Mouse (Mus musculus): ENCODE measurements around the gene Snx25.

Snx25 gene

GRCm38 (mm10) chr8:46010746-46011680 is 140.9 kb downstream of the Snx25 start:
- DNase-seq (ENCODE audit: low read depth, low spot score), result peak; percentile 15

GRCm38 (mm10) chr8:46010306-46010705 is 141.7 kb downstream of the Snx25 start:
- DNase-seq (ENCODE audit: low read depth, low spot score), result peak; percentile 17

- DNase-seq (ENCODE audit: low read depth, low spot score), result no peak
Measured at GRCm38 (mm10) chr8:46007050-46007672, 144.8 kb downstream of the Snx25 start.

DNA sequence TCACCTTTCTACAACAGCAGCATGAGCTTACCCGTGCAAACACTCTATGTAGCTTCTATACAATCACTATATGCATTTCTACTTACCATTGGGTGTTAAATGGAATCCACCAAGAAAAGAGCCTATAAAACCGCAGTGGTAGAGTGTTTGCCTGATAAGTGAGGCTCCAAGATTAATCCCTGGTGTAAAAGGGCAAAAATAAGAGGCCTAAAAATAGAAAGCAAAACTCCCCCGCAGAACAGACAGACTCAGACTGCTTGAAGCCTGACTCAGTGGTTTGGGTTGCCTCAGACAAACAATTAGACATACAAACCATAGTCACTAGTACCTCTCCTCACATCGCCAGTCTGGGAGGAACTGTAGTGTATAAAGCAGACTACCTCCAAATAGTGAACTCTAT is 146.4 kb downstream of the Snx25 start, which contains the start of gene Ankrd37:
TSS of gene Ankrd37 (minus strand) at position 112 of the 400 bp plus-strand sequence.
- no peak for DNase-seq (ENCODE audit: low read depth, low spot score)

DNA sequence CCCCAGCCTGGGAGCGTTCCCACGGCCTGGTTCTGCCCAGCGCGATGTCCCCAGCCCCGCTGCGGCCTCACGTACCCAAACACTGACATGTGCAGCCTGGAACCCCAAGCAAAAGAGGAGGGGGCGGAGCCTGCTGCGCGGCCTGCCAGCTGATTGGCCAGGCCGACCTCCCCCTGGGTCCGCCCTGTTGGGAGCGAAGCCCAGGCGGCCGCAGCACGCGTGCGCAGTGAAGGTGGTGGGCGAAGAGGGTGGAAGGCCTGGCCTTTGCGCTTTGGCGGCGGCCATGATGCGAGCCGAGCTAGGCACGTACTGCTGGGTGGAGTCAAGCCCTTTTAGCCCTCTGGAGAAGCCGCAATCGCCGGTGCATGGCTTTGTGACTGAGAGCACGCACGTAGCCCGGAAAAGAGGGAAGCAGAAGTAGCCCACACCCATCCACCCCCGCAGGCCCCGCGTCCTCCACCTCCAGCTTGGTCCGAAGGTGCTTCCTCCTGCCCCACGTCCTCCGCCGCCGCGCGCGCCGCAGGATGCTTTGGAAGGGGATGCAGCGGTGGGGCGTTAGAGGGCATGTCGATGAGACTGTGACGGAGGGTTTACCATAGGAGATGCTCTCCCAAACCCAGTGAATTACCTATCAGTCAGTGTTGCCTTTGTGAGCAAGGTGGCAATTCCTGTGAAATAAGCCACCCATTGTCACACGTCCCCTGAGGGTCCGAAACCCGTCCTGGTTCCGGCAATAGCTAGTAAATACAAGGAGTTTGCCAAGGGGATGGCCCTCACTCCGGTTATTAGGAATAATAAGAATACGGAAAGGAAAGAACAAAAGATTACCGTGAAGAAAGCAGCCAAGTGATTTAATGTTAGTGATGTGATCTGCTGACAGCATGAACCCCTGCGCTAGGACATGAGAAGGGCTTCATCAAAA is 151.9 kb downstream of the Snx25 start:
- peak; percentile 99 for DNase-seq (ENCODE audit: low read depth, low spot score)

DNA sequence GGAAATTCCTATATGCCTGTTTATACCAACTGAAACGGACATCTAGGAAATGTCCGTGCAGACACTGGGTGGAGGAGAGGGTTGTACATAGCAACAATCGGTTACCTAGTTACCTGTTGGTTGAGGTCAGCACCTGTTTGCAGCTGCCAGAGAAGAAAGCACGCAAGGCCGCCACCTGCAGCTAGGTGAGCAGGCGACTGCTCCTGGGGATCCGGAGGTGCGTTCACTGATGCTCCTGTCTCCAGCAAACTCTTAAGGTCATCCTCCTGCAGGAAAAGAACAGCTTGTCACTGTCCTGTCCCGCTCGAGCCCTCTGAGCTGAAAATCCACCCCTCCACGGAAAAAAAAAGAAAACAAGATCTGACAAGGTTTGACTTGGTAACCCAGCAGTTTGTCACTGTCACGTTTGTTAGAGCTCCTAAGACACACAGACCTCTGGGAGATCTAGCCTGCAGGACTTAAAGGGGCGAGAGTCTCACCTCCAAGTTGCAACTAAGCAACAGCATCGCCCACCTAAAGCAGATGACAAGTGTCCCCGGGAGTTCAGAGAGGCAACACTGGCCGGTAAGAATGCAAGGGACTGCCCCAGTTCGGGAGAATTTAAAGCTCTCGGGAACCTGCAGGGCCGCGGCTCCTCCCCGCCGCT is 152.7 kb downstream of the Snx25 start, which contains the start of gene Lrp2bp:
TSS of gene Lrp2bp (plus strand) at position 166 of the 646 bp plus-strand sequence.
- no peak for DNase-seq (ENCODE audit: low read depth, low spot score)

DNA sequence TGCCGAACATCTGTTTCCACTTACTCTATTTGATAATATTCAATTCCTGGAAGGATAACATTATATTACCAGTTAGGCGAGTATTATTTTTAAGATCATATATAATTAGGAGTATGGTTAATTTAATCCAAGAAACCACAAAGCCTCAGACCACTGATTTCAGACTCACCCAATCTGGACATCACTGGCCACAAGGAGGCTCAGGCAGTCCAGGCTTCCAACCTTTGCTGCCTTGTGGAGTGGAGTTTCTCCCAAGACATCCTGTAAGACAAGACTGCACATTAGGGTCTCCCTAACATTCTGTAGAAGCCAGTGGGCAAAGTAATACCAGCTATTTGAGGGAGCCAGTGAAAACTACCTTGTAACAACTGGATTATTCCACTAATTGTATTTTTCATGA is 153.7 kb downstream of the Snx25 start:
- no peak for DNase-seq (ENCODE audit: low read depth, low spot score)

DNA sequence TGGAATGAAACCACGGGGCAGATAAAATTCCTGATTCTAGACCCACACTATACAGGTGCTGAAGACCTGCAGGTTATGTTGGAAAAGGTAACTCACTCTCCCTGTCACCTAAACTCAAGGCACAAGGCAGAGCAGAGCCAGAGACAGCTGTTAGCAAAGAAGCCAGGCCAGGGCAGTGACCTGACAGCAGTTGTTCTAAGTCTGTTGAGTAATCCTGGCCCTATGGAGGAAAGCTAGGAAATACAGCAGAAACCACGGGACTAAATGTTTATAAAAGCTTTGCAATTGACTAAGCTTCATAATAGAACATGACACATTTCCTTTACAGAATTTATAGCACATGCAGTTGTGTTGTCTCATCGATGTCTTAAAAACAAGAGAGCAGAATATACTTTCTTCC is 156.4 kb downstream of the Snx25 start:
- DNase-seq (ENCODE audit: low read depth, low spot score), result no peak

- no peak for DNase-seq (ENCODE audit: low read depth, low spot score)
Measured at GRCm38 (mm10) chr8:45994111-45994510, 157.8 kb downstream of the Snx25 start.

GRCm38 (mm10) chr8:45990631-45991310 is 161.2 kb downstream of the Snx25 start:
- DNase-seq (ENCODE audit: low read depth, low spot score), result no peak

DNA sequence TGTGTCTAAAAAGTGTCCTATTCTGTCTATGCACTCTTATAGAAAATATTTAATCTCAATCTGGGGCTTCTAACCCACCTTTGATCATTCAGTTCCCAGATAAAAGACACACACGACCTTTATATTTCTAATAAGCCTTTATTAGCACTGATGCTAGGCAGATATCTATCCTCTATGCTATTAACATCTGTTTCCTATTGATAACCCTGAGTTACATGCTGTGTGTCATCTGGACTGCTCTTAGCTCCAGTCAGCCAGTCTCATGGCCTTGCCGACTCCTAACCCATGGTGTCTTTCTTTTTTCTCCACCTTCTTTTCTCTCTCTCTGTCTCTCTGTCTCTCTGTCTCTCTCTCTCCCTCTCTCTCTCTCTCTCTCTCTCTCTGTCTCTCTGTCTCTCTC is 163.8 kb downstream of the Snx25 start:
- no peak for DNase-seq (ENCODE audit: low read depth, low spot score)

- no peak for DNase-seq (ENCODE audit: low read depth, low spot score)
Measured at GRCm38 (mm10) chr8:45986665-45987064, 165.3 kb downstream of the Snx25 start.

Data from mesoderm, embryonic 11.5 days (tissue).